Mouse (Mus musculus) liver, postnatal 0 days (tissue): Measurements from ENCODE around the gene Fam162a. TPM values are rescaled to one million over a fixed set of nuclear protein-coding genes. Genes with fewer than 3 reads are reported as not detected.
"Not testable (repeated sequence)": the region's sequence is repeated elsewhere in the genome, so short reads cannot be mapped to it uniquely, and the experiment has no call there.

Experiments used
- ATAC-seq: fragments of 200-750 bp; cut with Nextera tagmentation; 2 replicates; pipeline ENCODE4 v1.8.0; 2017; ENCODE audit warnings: mild to moderate bottlenecking, moderate library complexity
- DNase-seq: peaks from one replicate; pipeline ENCODE4 v3.0.0-alpha.2; 2016
- H3K27ac ChIP-seq: fragments of 300-500 bp; sonication (generic); 2 replicates; pipeline ENCODE4 v1.5.1; 2014; ENCODE audit warnings: antibody characterized with exemption, moderate library complexity, mild to moderate bottlenecking, low read depth
- H3K27me3 ChIP-seq: fragments of 300-500 bp; sonication (generic); 2 replicates; pipeline ENCODE4 v1.6.1; 2014; ENCODE audit warnings: low read length, control low read depth, mixed read lengths; ENCODE audit not compliant: insufficient read depth
- H3K36me3 ChIP-seq: fragments of 300-500 bp; sonication (generic); replicated peaks from 2 replicates; pipeline ENCODE4 v1.6.1; 2014; ENCODE audit warnings: mild to moderate bottlenecking, control low read depth, low read length, moderate library complexity, mixed read lengths; ENCODE audit not compliant: insufficient read depth
- H3K4me1 ChIP-seq: fragments of 300-500 bp; sonication (generic); 2 replicates; pipeline ENCODE4 v1.6.1; 2014; ENCODE audit warnings: antibody characterized with exemption, mild to moderate bottlenecking, control low read depth; ENCODE audit not compliant: insufficient read depth
- H3K4me2 ChIP-seq: fragments of 300-500 bp; sonication (generic); 2 replicates; pipeline ENCODE4 v1.6.1; 2014; ENCODE audit warnings: low read depth, mild to moderate bottlenecking, low read length, moderate library complexity, mixed read lengths
- H3K4me3 ChIP-seq: fragments of 300-500 bp; sonication (generic); 2 replicates; pipeline ENCODE4 v1.5.1; 2014; ENCODE audit warnings: low read depth, low read length
- H3K9ac ChIP-seq: fragments of 300-500 bp; sonication (generic); replicated peaks from 2 replicates; pipeline ENCODE4 v1.6.1; 2014; ENCODE audit warnings: mild to moderate bottlenecking, moderate library complexity
- H3K9me3 ChIP-seq: fragments of 300-500 bp; sonication (generic); 2 replicates; pipeline ENCODE4 v1.6.1; 2016; ENCODE audit warnings: mild to moderate bottlenecking, control low read depth, low read length, mixed read lengths
- CTCF ChIP-seq: sonication (generic); IDR thresholded peaks from 2 replicates; pipeline ENCODE4 v1.5.1; 2016; ENCODE audit warnings: antibody characterized with exemption, low read depth
- EP300 ChIP-seq: IDR thresholded peaks from 2 replicates; pipeline ENCODE4 v1.6.1; 2016; ENCODE audit warnings: antibody characterized with exemption, low read depth, mild to moderate bottlenecking
- WGBS: fragments of 180-500 bp; shearing (Covaris S2); extraction: QIAGEN DNeasy Blood & Tissue Kit; methylation state at CpG from one replicate; pipeline ENCODE4 v1.1.7; 2014; ENCODE audit not compliant: insufficient replicate concordance; 5-methylcytosine and 5-hydroxymethylcytosine counted together
- polyA plus RNA-seq: library from polyadenylated mRNA; unstranded; fragments of >200 nt; fragmentation: Nextera tagmentation; extraction: Ambion mirVana; gene quantifications from 2 replicates; pipeline ENCODE4 v1.2.1, GENCODE M21; 2015

Gene Fam162a
- polyA plus RNA-seq, 1 experiment from 2014 or later = 193 TPM

- peak within 1 kb of the TSS; percentile 65 for H3K4me3 ChIP-seq
- ATAC-seq (peak; percentile 97), DNase-seq (peak; percentile 87)
- peak within 1 kb of the TSS; percentile 72 for H3K4me2 ChIP-seq
- TF ChIP-seq EP300 = no peak; the same call in 1 of the 2 replicates
- no peak for TF ChIP-seq CTCF
- H3K4me1 ChIP-seq = peaks cover 4% of the 10 kb centered on the region; the same call in 1 of the 2 replicates
- peaks cover 22% of the 10 kb centered on the region for H3K36me3 ChIP-seq
- H3K27ac ChIP-seq = peak within 1 kb of the TSS; percentile 65
- no peaks in the 10 kb centered on the region for H3K27me3 ChIP-seq
- no peaks in the 10 kb centered on the region for H3K9me3 ChIP-seq
- WGBS = under 1% methylated on average over 39 of the region's 39 CpGs
- peak within 1 kb of the TSS; percentile 64 for H3K9ac ChIP-seq
These were observed 30.5 kb downstream of the Fam162a start, which contains the start of gene Wdr5b for GRCm38 (mm10) chr16:36040640-36041624. Gene Wdr5b, plus strand, starts transcription at chr16:36041190.

- not testable (repeated sequence) for DNase-seq, H3K9ac ChIP-seq, H3K4me1 ChIP-seq, ATAC-seq, H3K4me2 ChIP-seq, H3K4me3 ChIP-seq, H3K9me3 ChIP-seq, H3K27me3 ChIP-seq, H3K27ac ChIP-seq
- peaks cover 58% of the 10 kb centered on the region for H3K36me3 ChIP-seq
- 86% methylated on average over 1 of the region's 2 CpGs for WGBS
These were observed 43.3 kb downstream of the Fam162a start for GRCm38 (mm10) chr16:36028120-36028519.

GRCm38 (mm10) chr16:36016335-36016734, 55.1 kb downstream of the Fam162a start:
- Histone ChIP-seq H3K9me3 (no peaks in the 10 kb centered on the region), H3K27ac (no peak overlapping the region), H3K9ac (no peak overlapping the region), H3K27me3 (no peaks in the 10 kb centered on the region), H3K4me3 (no peak overlapping the region), H3K4me1 (no peaks in the 10 kb centered on the region), H3K4me2 (no peak overlapping the region), H3K36me3 (peaks cover 41% of the 10 kb centered on the region)
- no peak for ATAC-seq
- 89% methylated on average over 1 of the region's 1 CpGs for WGBS
- no peak for TF ChIP-seq EP300
- TF ChIP-seq CTCF = no peak
- no peak for DNase-seq

GRCm38 (mm10) chr16:36008396-36008795, 63.0 kb downstream of the Fam162a start:
- ATAC-seq (no peak), DNase-seq (no peak)
- no peak overlapping the region for H3K9ac ChIP-seq
- H3K4me3 ChIP-seq = no peak overlapping the region
- no peak overlapping the region for H3K4me2 ChIP-seq
- no peak overlapping the region for H3K27ac ChIP-seq
- TF ChIP-seq EP300 (no peak), CTCF (no peak)
- H3K36me3 ChIP-seq = peaks cover 21% of the 10 kb centered on the region
- H3K9me3 ChIP-seq = no peaks in the 10 kb centered on the region
- WGBS = 90% methylated on average over 3 of the region's 3 CpGs
- no peaks in the 10 kb centered on the region for H3K4me1 ChIP-seq
- H3K27me3 ChIP-seq = no peaks in the 10 kb centered on the region

- not testable (repeated sequence) for H3K27ac ChIP-seq, H3K4me2 ChIP-seq, H3K4me3 ChIP-seq, ATAC-seq, DNase-seq, H3K27me3 ChIP-seq, H3K9me3 ChIP-seq, H3K4me1 ChIP-seq, H3K9ac ChIP-seq
- H3K36me3 ChIP-seq = peaks cover 21% of the 10 kb centered on the region
- WGBS = 83% methylated on average over 4 of the region's 4 CpGs
These were observed 72.5 kb downstream of the Fam162a start for GRCm38 (mm10) chr16:35998852-35999251.

Other genes with a start within 250 kb of the Fam162a start
- 2.1 and 2.3 TPM in 2 replicates for gene Parp14, start 200.1 kb downstream of the Fam162a start, polyA plus RNA-seq
- 21.8 and 23.4 TPM in 2 replicates for gene Parp9, start 133.1 kb downstream of the Fam162a start, polyA plus RNA-seq
- 15.8 and 16.3 TPM in 2 replicates for gene Dtx3l, start 132.4 kb downstream of the Fam162a start, polyA plus RNA-seq
- 14.8 and 17.6 TPM in 2 replicates for gene Kpna1, start 92.8 kb downstream of the Fam162a start, polyA plus RNA-seq
- 2.2 TPM in 2 replicates for gene Wdr5b, start 30.4 kb downstream of the Fam162a start, polyA plus RNA-seq
- 54.6 and 58.9 TPM in 2 replicates for gene Ccdc58, start 91 bp upstream of the Fam162a start, polyA plus RNA-seq
- not detected in 2 replicates for gene Csta1, start 59.6 kb upstream of the Fam162a start, polyA plus RNA-seq
- 245 and 249 TPM in 2 replicates for gene Stfa2l1, start 85.2 kb upstream of the Fam162a start, polyA plus RNA-seq
- 589 and 613 TPM in 2 replicates for gene Gm5483, start 112.6 kb upstream of the Fam162a start, polyA plus RNA-seq
- gene Gm5416, start 138.8 kb upstream of the Fam162a start, polyA plus RNA-seq = 9.4 and 11.8 TPM in 2 replicates
- gene 2010005H15Rik, start 149.9 kb upstream of the Fam162a start, polyA plus RNA-seq = 103 and 110 TPM in 2 replicates
- gene Stfa1, start 205.4 kb upstream of the Fam162a start, polyA plus RNA-seq = 1,279 and 1,387 TPM in 2 replicates